Mouse (Mus musculus): ENCODE measurements around the gene Map3k21. TPM values are rescaled to one million over a fixed set of nuclear protein-coding genes. Genes with fewer than 3 reads are reported as not detected.

The Map3k21 gene
- polyA plus RNA-seq, 1 experiment from 2014 or later = 0.09 TPM

- no peaks in the 10 kb centered on the region for H3K36me3 ChIP-seq
- WGBS = 2% methylated on average over 11 of the region's 11 CpGs
- H3K4me3 ChIP-seq = peak overlapping the region; percentile 37
- no peak for ATAC-seq (ENCODE audit: insufficient number of reproducible peaks, low FRiP score)
- H3K27ac ChIP-seq (ENCODE audit: poor library complexity, severe bottlenecking) = no peak overlapping the region
- H3K4me1 ChIP-seq (replicated peaks) = peaks cover 8% of the 10 kb centered on the region
- peaks cover 14% of the 10 kb centered on the region for H3K9me3 ChIP-seq (replicated peaks)
- peak overlapping the region; percentile 74 for H3K4me2 ChIP-seq
- peak overlapping the region; percentile 32; the same call in 1 of the 2 replicates for H3K9ac ChIP-seq
- peaks cover 33% of the 10 kb centered on the region for H3K27me3 ChIP-seq (replicated peaks)
Observed at GRCm38 (mm10) chr8:125963807-125964211, 53.6 kb downstream of the Map3k21 start.

GRCm38 (mm10) chr8:125971336-125971735, 61.1 kb downstream of the Map3k21 start:
- WGBS = 54% methylated on average over 3 of the region's 3 CpGs
- no peak overlapping the region for H3K4me3 ChIP-seq
- no peak overlapping the region for H3K4me2 ChIP-seq
- no peaks in the 10 kb centered on the region for H3K4me1 ChIP-seq (replicated peaks)
- H3K9ac ChIP-seq = no peak overlapping the region
- H3K9me3 ChIP-seq (replicated peaks) = peaks cover 3% of the 10 kb centered on the region; the same call in 1 of the 2 replicates
- H3K27me3 ChIP-seq (replicated peaks) = peaks cover 3% of the 10 kb centered on the region
- no peak overlapping the region for H3K27ac ChIP-seq (ENCODE audit: poor library complexity, severe bottlenecking)
- ATAC-seq (ENCODE audit: insufficient number of reproducible peaks, low FRiP score) = no peak
- no peaks in the 10 kb centered on the region for H3K36me3 ChIP-seq

- Histone ChIP-seq H3K36me3 (no peaks in the 10 kb centered on the region), H3K4me3 (no peak overlapping the region), H3K9me3 (replicated peaks) (no peaks in the 10 kb centered on the region), H3K27me3 (replicated peaks) (no peaks in the 10 kb centered on the region; the same call in 1 of the 2 replicates), H3K27ac (ENCODE audit: poor library complexity, severe bottlenecking) (no peak overlapping the region), H3K9ac (no peak overlapping the region), H3K4me1 (replicated peaks) (no peaks in the 10 kb centered on the region), H3K4me2 (no peak overlapping the region)
- WGBS = 88% methylated on average over 4 of the region's 4 CpGs
- no peak for ATAC-seq (ENCODE audit: insufficient number of reproducible peaks, low FRiP score)
Observed at GRCm38 (mm10) chr8:125975981-125976380, 65.7 kb downstream of the Map3k21 start.

DNA sequence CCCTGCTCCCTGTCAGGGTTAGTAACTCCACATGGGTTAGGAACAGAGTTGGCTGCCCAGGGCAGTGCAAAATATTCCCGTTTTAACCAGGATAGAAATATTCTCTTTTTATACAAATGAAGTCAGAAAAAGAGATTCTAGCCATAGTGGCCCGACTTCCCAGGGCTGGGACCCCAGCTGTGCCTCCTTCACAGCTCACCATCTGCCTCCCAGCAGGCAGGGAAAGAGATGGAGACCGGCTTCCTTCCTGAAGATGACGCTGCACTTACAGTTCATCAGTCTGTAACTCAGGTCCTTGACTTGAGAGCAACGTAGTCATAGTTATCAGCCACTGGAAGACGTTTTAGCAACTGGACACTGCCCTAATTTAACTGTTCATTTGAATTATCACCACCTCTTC, 70.6 kb downstream of the Map3k21 start:
- H3K9ac ChIP-seq = no peak overlapping the region
- H3K4me1 ChIP-seq (replicated peaks) = no peaks in the 10 kb centered on the region
- no peaks in the 10 kb centered on the region for H3K36me3 ChIP-seq
- ATAC-seq (ENCODE audit: insufficient number of reproducible peaks, low FRiP score) = no peak
- H3K9me3 ChIP-seq (replicated peaks) = no peaks in the 10 kb centered on the region
- WGBS = 9% methylated on average over 6 of the region's 6 CpGs
- H3K27ac ChIP-seq (ENCODE audit: poor library complexity, severe bottlenecking) = no peak overlapping the region
- no peaks in the 10 kb centered on the region for H3K27me3 ChIP-seq (replicated peaks)
- H3K4me2 ChIP-seq = no peak overlapping the region
- no peak overlapping the region for H3K4me3 ChIP-seq

DNA sequence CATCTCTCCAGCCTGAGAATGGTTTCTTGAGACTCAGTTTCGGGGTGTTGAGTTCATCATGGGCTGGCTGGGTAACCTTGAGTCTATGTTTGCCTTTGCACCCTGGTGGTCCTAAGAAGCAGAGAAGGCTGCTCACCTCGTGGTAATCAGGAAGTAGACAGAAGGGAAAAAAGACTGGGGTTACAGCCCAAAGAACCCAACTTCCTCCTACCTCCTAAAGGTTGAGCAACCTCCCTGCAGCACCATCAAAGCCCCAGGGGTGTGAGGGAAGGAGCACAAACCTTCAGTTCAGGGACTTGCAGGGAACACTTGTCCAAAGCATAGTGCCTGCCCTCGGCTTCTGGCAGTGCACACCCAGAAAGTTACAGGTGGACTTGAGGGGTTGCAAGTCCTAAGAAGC, 73.3 kb downstream of the Map3k21 start:
- Histone ChIP-seq H3K9me3 (replicated peaks) (no peaks in the 10 kb centered on the region), H3K27me3 (replicated peaks) (peaks cover 3% of the 10 kb centered on the region; the same call in 1 of the 2 replicates), H3K4me1 (replicated peaks) (no peaks in the 10 kb centered on the region), H3K27ac (ENCODE audit: poor library complexity, severe bottlenecking) (no peak overlapping the region), H3K4me3 (no peak overlapping the region), H3K9ac (no peak overlapping the region), H3K4me2 (no peak overlapping the region), H3K36me3 (no peaks in the 10 kb centered on the region)
- no peak for ATAC-seq (ENCODE audit: insufficient number of reproducible peaks, low FRiP score)
- WGBS = 52% methylated on average over 3 of the region's 3 CpGs

GRCm38 (mm10) chr8:125984140-125984539, 73.9 kb downstream of the Map3k21 start:
- 82% methylated on average over 4 of the region's 4 CpGs for WGBS

GRCm38 (mm10) chr8:125985364-125985763, 75.1 kb downstream of the Map3k21 start:
- H3K36me3 ChIP-seq = no peaks in the 10 kb centered on the region
- no peaks in the 10 kb centered on the region for H3K9me3 ChIP-seq (replicated peaks)
- no peak overlapping the region for H3K4me2 ChIP-seq
- H3K27me3 ChIP-seq (replicated peaks) = peaks cover 3% of the 10 kb centered on the region; the same call in 1 of the 2 replicates
- 87% methylated on average over 2 of the region's 2 CpGs for WGBS
- H3K4me3 ChIP-seq = no peak overlapping the region
- H3K9ac ChIP-seq = no peak overlapping the region
- H3K4me1 ChIP-seq (replicated peaks) = no peaks in the 10 kb centered on the region
- H3K27ac ChIP-seq (ENCODE audit: poor library complexity, severe bottlenecking) = no peak overlapping the region
- ATAC-seq (ENCODE audit: insufficient number of reproducible peaks, low FRiP score) = no peak

More at GRCm38 (mm10) chr8:125984140-125984539, 73.9 kb downstream of the Map3k21 start:
- Histone ChIP-seq H3K4me2 (no peak overlapping the region), H3K36me3 (no peaks in the 10 kb centered on the region), H3K4me3 (no peak overlapping the region), H3K9ac (no peak overlapping the region), H3K27me3 (replicated peaks) (peaks cover 3% of the 10 kb centered on the region; the same call in 1 of the 2 replicates), H3K9me3 (replicated peaks) (no peaks in the 10 kb centered on the region), H3K4me1 (replicated peaks) (no peaks in the 10 kb centered on the region), H3K27ac (ENCODE audit: poor library complexity, severe bottlenecking) (no peak overlapping the region)
- no peak for ATAC-seq (ENCODE audit: insufficient number of reproducible peaks, low FRiP score)

DNA sequence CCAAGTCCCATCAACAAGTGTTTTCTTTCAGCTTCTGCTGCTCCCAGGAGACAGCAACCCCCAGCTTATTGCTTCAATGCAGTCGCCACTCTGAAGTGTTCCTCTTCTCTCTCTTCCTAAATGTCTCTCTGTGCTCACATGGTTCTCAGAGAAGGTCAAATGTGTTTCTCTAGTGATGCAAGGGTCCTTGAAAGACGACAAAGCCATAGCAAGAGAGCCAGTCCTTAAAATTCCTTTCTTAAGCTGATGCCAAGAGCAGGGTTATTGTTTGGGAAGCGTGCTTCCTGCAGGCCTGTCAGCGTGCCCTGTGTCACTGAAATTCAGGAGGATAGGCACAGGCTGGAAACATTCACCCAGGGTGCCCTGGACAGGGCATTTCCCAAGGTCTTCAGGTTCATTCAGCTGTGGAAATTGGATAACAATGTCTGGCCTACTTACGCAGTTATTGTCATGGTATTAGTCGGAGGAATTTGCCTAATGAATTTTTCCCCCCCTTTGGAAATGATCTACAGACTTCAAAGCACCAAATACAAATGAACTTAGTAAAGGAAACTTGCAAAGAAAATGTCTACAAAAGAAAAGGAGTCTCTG, 76.8 kb downstream of the Map3k21 start:
- Histone ChIP-seq H3K9ac (no peak overlapping the region), H3K4me3 (no peak overlapping the region), H3K36me3 (no peaks in the 10 kb centered on the region), H3K27ac (ENCODE audit: poor library complexity, severe bottlenecking) (no peak overlapping the region), H3K27me3 (replicated peaks) (peaks cover 9% of the 10 kb centered on the region), H3K4me2 (no peak overlapping the region), H3K4me1 (replicated peaks) (no peaks in the 10 kb centered on the region), H3K9me3 (replicated peaks) (no peaks in the 10 kb centered on the region)
- WGBS = 58% methylated on average over 6 of the region's 6 CpGs
- ATAC-seq (ENCODE audit: insufficient number of reproducible peaks, low FRiP score) = no peak

DNA sequence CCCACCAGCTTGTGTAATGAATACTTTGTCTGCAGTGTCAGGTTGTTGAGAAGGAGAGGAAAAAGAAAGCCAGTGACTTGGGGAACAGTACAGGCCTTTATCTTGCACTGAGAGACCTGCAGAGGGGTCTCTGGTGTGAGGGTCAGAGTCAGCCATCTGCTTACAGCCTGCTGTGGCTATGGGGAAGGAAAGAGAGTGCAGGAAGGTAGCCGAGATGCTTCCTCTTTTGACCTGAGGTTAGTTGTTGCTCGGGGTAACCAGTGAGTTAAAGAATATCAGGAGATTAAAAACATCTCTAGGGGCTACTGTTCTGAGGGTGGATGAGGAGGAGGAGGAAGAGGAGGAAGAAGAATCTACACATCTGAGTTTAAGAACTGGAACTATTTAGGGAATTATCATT, 77.7 kb downstream of the Map3k21 start:
- H3K4me3 ChIP-seq = no peak overlapping the region
- H3K4me2 ChIP-seq = no peak overlapping the region
- no peak for ATAC-seq (ENCODE audit: insufficient number of reproducible peaks, low FRiP score)
- H3K36me3 ChIP-seq = no peaks in the 10 kb centered on the region
- H3K9ac ChIP-seq = no peak overlapping the region
- peaks cover 18% of the 10 kb centered on the region for H3K27me3 ChIP-seq (replicated peaks)
- H3K9me3 ChIP-seq (replicated peaks) = no peaks in the 10 kb centered on the region
- WGBS = 52% methylated on average over 2 of the region's 2 CpGs
- no peak overlapping the region for H3K27ac ChIP-seq (ENCODE audit: poor library complexity, severe bottlenecking)
- no peaks in the 10 kb centered on the region for H3K4me1 ChIP-seq (replicated peaks)

- 61% methylated on average over 9 of the region's 9 CpGs for WGBS
- H3K27me3 ChIP-seq (replicated peaks) = peaks cover 68% of the 10 kb centered on the region
- H3K4me2 ChIP-seq = no peak overlapping the region
- no peak overlapping the region for H3K27ac ChIP-seq (ENCODE audit: poor library complexity, severe bottlenecking)
- peaks cover 10% of the 10 kb centered on the region for H3K4me1 ChIP-seq (replicated peaks)
- no peak overlapping the region for H3K9ac ChIP-seq
- no peaks in the 10 kb centered on the region for H3K9me3 ChIP-seq (replicated peaks)
- no peak for ATAC-seq (ENCODE audit: insufficient number of reproducible peaks, low FRiP score)
- no peaks in the 10 kb centered on the region for H3K36me3 ChIP-seq
- H3K4me3 ChIP-seq = no peak overlapping the region
Observed at GRCm38 (mm10) chr8:125993636-125994035, 83.4 kb downstream of the Map3k21 start.

DNA sequence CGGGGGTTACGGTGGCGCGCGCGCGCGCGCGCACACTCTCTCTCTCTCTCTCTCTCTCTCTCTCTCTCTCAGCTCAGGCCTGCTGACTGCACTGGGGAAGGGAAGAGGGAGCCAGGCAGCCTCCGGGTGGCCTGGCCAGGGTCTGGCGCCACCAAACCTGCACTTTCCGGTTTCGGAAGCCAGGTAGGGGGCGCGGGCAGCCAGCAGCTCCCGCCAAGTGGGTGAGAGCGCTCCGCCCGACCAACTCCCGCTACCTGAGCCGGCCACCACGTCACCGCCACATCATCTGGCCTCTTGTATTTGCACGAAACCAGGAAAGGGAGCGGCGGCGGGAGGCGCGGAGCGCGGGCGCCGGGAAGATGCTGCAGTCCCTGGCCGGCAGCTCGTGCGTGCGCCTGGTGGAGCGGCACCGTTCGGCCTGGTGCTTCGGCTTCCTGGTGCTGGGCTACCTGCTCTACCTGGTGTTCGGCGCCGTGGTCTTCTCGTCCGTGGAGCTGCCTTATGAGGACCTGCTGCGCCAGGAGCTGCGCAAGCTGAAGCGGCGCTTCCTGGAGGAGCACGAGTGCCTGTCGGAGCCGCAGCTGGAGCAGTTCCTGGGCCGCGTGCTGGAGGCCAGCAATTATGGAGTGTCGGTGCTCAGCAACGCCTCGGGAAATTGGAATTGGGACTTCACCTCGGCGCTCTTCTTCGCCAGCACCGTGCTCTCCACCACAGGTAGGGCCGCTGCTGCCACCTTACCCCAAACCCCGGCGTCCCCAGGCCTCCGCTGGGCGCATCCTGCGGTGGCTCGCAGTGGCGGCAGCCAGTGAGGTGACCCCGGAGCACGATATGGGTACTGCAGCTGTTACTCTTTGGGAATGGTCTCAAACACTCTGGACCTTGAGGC, 85.1 kb downstream of the Map3k21 start, which contains the start of gene Kcnk1:
Kcnk1 (plus strand) TSS at position 70 of the 886 bp plus-strand sequence.
- H3K9ac ChIP-seq = peak within 1 kb of the TSS; percentile 66
- H3K4me2 ChIP-seq = peak within 1 kb of the TSS; percentile 97
- peak within 1 kb of the TSS; percentile 62 for H3K4me3 ChIP-seq
- under 1% methylated on average over 73 of the region's 73 CpGs for WGBS
- H3K27me3 ChIP-seq (replicated peaks) = peaks cover 77% of the 10 kb centered on the region
- ATAC-seq (ENCODE audit: insufficient number of reproducible peaks, low FRiP score) = peak; percentile 69; the same call in 1 of the 2 replicates
- no peaks in the 10 kb centered on the region for H3K9me3 ChIP-seq (replicated peaks)
- peaks cover 10% of the 10 kb centered on the region for H3K4me1 ChIP-seq (replicated peaks)
- H3K27ac ChIP-seq (ENCODE audit: poor library complexity, severe bottlenecking) = no peak within 1 kb of the TSS
- no peaks in the 10 kb centered on the region for H3K36me3 ChIP-seq

Data from heart, embryonic 12.5 days (tissue).